Mouse (Mus musculus) WW6 (cell line): ENCODE data around the gene Wdr6.
A peak's percentile ranks its signal among the peaks of the same experiment; 100 is the strongest.

Experiments used
- DNase-seq: peaks from one replicate; pipeline ENCODE4 v3.0.0-alpha.2; 2013; ENCODE audit warnings: low read depth, low spot score

The Wdr6 gene

GRCm38 (mm10) chr9:108573774-108574690 lies 4.5 kb downstream of the Wdr6 start:
- DNase-seq = peak; percentile 76

DNA sequence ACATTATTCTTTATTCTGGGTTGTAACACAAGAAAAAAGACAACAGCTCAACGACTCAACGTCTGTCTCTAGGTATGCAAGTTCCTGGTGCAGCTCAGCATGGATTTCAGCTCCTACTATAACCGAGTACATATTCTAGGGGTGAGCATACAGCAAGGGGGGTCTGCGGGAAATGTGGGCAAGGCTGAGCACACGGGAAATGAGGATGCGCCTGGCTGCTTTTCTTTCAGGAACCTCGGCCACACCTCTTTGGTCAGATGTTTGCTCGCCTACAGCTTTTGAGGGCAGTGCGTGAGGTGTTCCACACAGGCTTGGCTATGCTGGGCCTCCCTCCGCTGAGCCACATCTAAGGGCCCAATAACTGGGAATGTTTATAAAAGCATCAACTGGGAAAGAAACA lies 6.2 kb downstream of the Wdr6 start:
- no peak for DNase-seq

- DNase-seq = no peak
These were observed 7.1 kb downstream of the Wdr6 start for GRCm38 (mm10) chr9:108571401-108571973.

DNA sequence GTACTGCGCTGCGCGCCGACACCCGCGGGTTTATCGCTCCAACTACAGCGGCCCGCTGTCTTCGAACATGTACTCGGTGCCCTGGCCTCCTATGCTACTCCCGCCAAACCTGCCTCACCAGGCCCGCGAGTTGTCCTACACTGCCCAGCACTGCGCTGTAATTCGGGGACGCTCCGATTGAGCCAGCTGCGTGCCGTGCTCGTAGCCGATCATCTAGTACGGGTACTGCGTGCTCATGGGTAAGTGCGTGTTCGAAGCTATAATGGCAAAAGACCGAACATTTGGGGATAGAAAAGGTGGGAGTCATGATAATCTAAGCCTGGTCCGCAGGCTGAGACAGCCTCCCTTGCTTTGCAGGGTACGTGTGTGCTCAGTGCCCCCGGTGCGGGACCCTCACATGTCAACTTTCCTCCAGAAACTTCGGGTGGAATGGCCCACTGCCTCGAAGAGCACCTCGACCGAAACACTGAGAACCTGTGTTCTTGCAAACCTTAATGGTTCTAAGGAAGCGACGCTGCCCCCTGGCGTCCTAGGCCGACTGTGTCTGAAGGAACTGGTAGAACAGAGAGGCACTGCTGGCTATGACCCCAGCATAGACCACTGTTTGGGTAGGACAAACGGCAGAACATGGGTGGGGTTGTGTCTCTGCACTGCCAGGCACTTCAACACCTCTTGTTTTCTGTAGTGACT lies 8.2 kb downstream of the Wdr6 start:
- DNase-seq = peak; percentile 71

DNA sequence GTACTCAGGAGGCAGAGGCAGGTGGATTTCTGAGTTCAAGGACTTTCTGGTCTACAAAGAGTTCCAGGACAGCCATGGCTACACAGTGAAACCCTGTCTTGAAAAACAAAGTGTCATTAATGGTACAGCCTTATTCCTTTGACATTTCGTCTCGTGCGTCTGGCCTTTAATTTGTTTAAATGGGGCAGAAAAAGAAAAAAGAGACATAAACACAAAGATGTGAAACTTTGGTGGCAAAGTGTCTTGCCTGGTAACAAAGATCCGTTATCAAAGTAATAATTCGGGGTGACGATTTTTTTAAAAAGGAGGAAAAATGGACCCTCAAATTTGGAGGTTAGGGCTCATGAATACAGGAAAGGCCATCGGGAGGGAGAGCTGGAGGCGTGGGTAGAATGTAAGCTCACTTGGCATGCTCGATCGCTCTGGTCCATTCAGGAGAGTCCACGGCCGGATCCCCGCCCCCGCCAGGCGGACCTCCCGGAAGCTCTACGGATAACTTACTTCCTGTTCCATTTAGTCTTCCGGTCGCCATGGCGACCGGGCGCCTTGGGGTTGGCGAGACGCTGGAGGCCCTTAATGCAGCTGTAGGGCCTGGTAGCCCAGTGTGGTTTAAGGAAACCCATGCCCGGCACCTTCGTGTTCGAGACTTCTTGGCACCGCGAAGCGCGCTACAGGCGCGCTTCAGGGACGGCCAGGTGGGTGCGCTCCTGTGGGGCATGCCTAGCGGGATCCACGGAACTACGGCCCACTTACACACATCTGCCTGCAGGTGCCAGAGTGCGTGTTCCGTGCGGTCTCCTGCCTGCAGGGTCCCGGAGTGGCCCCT lies 8.9 kb downstream of the Wdr6 start, which contains the start of gene Dalrd3:
Gene Dalrd3, plus strand, starts transcription at position 506 of the 826 bp plus-strand sequence.
- peak; percentile 79 for DNase-seq

- DNase-seq = no peak
These were observed 10.0 kb downstream of the Wdr6 start for GRCm38 (mm10) chr9:108568511-108568921.

DNA sequence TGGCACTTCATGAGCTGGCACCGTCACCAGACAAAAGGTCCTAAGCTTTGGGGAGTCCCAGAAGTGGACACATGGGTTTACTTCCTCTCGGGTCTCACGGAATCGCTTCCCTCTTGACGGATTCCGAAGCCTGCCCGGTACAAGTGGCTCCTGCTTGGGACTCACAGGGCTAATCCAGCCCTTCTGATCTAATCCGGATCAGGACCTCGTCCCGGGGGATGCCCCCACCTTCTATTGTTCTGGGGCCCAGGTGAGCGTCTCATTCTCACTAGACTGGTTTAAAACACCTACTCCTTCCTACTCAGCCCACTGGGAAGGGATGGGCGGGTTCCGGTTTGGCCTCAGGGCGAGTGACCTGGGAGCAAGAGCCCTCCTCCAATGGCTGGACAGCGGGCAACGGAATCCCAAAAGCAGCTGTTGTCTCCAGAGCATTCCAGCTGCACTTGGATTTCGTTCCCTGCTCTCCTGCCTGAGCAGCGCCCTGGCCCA lies 10.6 kb downstream of the Wdr6 start:
- no peak for DNase-seq

- peak; percentile 91 for DNase-seq
These were observed 11.4 kb downstream of the Wdr6 start, which contains the start of gene Ndufaf3 for GRCm38 (mm10) chr9:108566815-108567776. Ndufaf3 (minus strand) TSS chr9:108567434.

DNA sequence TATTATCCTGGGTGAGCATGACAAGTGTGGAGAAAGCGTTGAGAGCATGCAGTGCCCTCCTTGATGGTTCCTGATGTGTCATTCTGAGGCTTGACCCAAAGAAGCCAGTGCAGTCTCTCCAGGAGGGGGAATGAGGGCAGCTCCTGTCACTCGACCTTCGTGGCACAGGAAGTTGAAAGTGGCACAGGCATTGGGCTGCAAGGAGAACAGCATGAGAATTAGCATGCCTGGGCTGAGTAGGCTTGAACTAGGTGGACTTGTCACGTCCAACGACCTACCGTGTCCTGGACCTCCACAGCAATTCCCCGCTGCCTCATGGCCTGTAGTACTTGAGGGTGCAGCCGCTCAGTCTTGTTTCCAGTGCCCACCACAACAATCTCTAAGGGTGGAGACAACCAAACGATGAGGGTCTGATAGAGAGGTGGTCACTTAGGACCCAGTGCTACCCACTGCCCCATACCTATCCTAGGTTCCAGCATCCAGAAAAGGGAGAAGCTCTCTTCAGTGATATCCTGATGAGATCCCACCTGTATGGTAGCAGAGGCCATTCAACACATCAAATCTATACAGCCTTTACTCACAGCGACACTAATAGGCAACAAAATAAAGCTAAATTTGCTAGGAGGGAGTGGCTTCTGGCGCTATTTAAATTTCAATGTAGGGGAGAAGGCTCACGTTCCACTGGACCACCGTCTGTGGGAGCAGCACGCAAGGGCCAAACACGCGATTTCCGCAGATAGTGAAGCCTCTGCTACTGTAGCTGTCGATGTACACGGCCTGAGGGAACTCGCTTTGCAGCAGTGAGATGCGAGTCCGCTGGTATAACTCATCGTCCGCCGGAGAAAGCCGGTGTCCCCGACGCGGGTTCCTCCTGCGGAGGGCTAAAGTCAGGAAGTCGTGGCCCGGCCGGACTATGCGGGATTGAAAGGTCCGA lies 12.4 kb downstream of the Wdr6 start:
- no peak for DNase-seq

DNA sequence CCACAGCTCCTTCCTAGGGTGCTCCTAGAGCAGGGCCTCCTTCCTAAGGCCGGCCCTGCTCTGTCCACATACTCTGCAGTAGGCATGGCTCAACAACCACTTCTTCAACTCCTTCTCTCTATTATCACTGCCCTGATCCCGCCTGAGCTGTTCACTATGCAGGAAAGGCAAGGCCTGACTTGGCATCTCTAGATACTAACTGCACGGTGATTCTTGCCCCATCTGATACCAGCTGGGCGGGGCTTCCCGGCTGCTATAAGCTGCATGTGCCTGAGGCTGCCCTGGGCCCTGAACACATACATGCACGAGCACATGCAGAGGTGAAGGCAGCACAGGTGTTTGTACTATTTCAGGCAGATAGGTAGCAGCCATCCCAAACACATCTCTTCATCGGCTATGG lies 14.4 kb downstream of the Wdr6 start:
- DNase-seq = no peak

DNA sequence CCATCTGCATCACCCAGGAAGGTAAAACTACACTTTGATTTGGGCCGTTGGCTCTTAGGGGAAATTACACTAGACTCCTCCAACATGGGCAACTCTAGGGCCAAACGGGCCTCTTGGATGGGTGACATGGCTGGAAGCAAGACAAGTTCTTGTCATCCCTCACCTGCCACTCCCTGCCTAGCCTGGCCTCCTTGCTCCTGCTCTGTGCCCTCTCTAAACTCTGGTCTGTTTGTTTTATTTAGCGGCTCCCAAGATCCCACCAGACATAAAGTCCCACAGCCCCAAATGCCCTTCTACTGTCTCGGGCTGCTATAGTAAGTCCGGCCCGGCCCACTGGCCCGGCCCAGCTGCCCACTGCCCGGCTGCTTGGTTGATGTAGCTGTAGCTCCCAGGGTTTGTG lies 14.9 kb downstream of the Wdr6 start:
- no peak for DNase-seq

GRCm38 (mm10) chr9:108560227-108560841 lies 18.2 kb downstream of the Wdr6 start, which contains the start of gene Impdh2:
Impdh2 (plus strand) TSS chr9:108560286.
- DNase-seq = peak; percentile 98

DNA sequence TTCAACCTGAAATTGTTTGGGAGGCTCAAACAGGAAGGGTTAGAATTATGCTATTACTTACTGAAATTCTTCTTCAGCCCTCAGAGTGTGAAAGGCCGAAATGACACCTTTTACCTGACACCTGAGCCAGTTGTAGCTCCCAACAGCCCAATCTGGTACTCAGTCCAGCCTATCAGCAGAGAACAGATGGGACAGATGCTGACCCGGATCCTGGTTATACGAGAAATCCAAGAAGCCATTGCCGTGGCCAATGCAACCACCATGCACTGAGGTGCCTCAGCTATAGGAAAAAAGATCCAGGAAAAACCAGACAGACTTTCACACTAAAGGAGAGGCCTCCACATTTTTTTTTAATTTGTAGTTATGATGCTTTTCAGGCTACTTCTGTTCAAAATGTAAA lies 19.4 kb downstream of the Wdr6 start:
- no peak for DNase-seq

GRCm38 (mm10) chr9:108546875-108547274 lies 31.7 kb downstream of the Wdr6 start:
- DNase-seq = no peak

DNA sequence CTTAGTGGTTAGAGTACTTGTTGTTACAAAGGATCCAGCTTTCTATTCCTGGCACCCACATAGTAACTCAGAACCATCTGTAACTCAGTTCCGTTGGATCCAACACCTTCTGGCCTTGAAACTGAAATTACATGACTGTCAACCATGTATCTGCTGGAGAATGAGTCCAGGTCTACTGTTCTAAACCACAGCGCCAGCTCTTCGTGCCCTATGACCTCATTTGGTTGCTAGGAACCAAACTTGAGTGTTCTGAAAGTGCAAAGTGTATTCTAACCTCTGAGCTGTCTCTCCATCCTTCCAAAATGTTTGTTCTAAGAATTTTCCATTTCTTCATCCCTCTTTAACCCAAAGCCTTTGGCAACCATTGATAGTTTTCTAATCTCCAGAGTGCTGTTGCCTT lies 32.6 kb downstream of the Wdr6 start:
- no peak for DNase-seq

DNA sequence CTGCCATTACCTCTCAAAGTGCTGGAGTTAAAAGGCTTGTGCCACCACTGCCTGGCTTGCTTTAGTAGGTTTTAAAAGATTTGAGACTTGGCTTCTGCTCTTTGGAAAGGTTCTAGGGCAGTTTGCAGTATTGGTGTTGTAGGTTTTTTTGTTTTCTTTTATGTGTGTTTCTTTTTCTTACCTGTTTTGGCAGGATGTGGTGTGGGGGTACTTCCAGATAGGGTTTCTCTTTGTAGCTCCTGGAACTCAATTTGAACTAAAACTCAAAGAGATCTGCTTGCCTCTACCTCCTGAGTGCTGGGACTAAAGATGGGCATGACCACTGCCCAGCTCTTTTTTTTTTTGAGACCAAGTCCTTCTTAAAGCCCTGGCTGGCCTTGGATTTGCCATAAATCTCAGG lies 37.7 kb downstream of the Wdr6 start:
- DNase-seq = no peak

DNA sequence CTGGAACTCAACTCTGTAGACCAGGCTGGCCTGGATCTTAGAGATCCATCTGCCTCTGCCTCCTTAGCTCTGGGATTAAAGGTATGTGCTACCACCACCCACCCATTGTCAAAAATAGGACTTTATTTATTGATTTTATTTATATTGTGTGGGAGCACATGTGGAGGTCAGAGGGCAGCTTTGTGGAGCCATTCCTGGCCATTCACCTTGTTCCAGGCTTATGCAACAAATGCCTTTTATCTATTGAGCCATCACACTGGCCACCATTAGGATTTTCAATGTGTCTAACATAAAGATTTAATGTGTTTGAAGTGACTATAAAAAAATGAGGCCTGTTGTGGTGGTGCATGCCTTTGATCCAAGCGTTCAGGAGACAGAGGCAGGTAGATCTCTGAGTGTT lies 47.0 kb downstream of the Wdr6 start:
- no peak for DNase-seq

- no peak for DNase-seq
These were observed 47.6 kb downstream of the Wdr6 start for GRCm38 (mm10) chr9:108530954-108531353.
